Mouse (Mus musculus) ES-CJ7 (cell line): ENCODE results near the gene Smap1.

ENCODE experiments used
- DNase-seq: peaks from one replicate; pipeline ENCODE4 v3.0.0; 2011; ENCODE audit warnings: low read depth, low spot score

The Smap1 gene

DNA sequence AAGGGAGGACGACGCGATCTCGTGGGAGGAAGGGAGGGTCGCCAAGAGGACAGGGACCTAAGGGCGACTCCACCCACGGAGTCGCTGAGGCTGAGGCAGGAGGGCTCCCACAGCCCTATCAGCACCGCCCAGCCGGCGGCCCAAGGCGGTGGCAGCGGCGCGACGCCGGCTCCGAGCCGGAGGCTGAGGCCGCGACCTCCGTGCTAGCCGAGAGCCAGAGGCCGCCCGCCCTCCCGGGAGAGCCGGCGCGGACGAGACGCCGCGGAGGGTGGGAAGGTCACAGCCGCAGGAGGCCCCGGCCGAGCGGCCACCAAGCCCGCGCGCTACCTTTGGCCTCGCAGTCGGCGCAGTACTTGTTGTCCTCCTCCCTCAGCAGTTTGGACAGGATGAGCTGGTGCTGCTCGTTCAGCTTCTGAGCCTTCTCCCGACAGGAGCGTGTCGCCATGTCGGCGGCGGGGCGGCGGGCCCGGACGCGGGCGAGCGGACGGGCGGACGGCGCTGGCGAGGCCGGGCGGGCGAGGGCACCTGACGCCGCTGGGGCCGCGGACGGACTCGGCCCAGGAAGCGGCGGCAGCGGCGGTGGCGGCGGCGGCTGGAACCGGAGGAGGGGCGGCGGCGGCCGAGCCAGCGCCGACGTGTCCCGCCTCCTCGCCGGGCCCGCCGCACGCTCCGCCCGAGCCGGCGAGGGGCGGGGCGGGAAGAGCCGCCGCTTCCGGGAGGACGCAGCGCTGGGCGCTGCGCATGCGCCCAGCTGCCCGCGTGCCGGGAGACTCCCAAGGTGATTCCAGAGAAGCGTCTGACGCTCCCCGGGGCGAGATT is at the start of gene Smap1:
Smap1 (minus strand) TSS at position 607 of the 819 bp plus-strand sequence.
- peak; percentile 90 for DNase-seq

DNA sequence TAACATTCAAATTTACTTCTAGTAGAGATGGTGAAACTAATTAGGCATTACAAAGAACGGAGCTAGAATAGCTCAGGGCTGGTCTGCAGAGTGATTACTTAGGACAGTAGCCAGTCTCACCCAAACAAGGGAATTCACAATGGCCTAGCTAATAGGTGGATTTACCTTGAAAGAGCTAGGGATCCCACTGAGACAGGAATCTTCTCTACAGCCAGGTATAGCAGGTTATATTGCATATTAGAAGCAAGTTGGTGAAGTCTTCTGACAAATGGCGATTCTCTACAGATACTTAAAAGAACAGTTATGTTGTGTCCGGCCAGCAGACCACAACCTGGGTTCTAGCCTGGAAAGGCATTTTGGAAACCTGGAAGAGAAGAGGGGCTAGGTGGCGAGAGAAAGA is 49.0 kb upstream of the Smap1 start:
- DNase-seq = peak; percentile 54

DNA sequence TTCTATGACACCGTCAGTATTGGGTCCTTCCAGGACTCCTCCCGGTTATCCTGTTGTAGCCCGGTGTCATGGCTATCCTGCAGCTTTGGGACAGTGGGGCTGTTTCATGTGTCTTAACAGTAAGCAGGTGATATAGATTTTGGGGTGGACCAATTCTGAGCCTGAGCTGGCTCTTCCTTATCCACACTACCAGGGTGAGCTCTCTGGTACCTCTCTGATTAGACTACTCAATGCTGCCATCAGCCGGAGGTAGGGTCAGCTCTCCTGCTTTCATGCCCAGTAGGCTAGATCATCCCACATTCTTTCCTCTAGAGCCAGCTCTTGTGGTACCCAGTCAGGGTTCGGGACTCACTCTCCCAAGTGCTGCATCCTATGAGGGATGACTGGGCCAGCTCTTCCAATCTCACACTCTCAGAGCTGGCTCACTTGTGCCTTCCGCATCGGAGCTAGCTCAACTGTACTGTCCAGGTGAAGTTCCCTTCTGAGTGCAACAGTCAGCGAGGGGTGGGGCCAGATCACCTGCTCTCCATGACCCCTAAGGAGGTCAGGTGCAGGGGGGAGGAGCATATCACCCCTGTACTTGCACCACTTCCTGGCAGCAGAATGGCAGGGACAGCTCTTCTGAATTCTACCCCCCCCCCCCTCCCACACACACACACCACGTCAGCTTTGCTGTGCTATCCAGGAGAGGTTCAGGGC is 46.1 kb upstream of the Smap1 start:
- peak; percentile 64 for DNase-seq

DNA sequence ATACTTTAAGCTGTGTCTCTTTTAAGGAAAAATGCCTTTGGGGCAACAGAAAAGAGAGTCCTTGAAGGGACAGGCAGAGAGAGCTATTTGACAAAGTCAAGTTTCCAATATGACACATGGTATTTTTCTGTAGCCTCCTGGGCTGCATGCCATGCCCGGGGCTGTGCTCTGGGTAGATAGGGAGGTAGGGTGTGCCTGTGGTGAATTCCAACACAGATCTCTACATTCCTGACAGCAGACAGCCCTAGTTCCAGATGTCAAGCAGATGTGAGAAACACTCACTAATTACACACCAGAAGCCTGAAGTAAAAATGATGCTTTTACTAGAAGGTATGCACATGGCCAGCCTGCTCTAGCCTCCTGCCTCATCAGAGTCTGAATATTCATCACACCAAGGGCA is 44.1 kb upstream of the Smap1 start:
- no peak for DNase-seq

DNA sequence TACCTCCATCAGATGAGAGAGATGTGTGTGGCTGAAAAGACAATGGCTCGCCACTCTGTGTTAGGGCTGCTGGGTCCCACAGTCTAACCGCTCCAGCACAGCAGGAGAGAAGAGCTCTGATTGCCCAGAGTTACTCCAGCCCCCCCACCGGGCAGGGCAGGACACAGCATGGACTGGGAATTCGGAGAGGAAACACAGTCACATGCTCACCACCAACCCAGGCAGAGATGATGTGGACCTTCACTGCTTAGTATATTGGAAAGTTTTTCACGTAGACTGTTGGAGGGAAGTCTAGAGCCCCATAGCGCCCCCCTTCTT is 37.3 kb upstream of the Smap1 start:
- peak; percentile 51 for DNase-seq

DNA sequence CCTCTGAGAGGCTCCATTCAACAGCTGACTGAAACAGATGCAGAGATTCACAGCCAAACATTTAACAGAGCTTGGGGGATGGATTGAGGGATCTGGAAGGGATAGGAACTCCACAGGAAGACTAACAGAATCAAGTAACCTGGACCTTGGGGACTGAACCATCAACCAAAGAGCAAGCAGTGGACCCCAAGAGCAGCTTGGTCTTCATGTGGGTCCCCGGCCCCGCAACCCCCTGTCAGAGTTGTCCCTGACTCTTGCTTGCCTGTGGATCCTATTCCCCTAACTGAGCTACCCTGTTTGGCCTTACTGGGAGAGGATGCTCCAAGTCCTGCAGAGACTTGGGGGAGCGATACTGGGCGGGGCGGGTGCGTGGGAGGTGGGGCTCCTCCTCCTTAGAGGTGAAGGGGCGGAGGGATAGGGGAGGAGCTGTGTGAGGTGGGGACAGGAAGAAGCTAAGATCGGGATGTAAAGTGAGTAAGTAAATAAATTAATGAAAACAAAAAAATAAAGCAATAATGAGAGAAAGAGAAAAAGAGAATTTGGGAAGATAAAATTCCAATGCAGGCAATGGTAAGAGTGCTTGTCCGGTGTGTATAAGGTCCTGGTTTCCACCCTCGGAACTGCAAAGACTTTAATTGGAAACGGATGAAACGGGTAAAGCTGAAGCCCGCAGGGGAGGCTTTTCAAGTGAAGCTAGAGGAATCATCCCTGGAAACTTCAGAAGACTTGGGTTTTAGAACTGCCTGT is 36.7 kb upstream of the Smap1 start:
- peak; percentile 76 for DNase-seq

DNA sequence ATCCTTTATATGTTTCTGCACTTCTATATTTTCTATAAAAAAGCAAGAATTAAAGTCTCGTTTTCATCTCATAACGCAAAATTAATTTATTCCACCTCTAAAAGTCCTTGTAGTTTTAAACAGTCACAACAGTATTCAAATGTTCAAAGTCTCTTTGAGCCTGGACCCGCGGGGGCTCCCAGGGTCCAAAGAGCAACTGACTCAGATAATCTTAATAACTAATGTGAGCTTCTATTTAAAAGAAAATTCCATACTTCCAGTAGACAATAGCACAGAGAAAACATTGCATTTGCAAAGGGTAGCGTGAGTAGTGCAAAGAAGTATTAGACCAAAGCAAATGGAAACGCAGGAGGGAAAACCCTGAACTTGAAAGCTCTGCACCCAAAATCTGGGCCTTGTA is 36.0 kb upstream of the Smap1 start:
- DNase-seq = no peak

DNA sequence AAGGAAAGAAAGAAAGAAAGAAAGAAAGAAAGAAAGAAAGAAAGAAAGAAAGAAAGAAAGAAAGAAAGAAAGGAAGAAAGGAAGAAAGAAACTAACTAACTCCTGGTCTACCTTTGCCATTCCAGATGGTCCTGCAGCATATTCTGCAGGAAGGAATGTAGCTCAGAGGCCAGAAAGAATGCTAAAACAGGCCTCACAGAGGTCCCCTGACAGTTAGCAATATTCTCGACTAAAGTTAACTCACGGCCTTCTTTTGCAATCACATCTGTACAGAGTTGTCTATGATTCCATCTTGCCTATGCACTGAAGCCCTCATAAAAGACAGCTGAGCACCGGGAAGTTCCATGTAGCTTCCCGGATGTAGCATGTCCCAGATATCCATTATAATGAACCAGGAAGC is 33.4 kb upstream of the Smap1 start:
- DNase-seq = no peak

DNA sequence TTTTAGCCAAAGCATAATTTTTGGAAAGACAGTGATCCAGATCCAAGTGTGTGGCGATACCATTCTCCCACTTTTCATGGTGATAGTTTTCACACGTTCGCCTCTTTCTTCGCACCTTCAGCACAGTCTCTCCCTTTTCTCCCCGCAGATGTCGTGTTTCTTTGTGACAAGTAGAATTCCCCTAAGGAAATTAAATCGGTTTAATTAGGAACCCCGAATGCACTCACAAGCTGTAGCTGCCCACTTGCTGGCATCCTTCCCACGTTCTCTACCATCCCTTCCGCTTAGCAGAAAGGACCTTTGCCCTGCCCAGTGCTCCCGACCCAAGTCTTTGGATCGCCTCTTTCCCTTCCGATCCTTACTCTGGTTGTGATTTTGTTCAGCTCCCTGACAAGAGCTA is 31.8 kb upstream of the Smap1 start:
- DNase-seq = no peak

DNA sequence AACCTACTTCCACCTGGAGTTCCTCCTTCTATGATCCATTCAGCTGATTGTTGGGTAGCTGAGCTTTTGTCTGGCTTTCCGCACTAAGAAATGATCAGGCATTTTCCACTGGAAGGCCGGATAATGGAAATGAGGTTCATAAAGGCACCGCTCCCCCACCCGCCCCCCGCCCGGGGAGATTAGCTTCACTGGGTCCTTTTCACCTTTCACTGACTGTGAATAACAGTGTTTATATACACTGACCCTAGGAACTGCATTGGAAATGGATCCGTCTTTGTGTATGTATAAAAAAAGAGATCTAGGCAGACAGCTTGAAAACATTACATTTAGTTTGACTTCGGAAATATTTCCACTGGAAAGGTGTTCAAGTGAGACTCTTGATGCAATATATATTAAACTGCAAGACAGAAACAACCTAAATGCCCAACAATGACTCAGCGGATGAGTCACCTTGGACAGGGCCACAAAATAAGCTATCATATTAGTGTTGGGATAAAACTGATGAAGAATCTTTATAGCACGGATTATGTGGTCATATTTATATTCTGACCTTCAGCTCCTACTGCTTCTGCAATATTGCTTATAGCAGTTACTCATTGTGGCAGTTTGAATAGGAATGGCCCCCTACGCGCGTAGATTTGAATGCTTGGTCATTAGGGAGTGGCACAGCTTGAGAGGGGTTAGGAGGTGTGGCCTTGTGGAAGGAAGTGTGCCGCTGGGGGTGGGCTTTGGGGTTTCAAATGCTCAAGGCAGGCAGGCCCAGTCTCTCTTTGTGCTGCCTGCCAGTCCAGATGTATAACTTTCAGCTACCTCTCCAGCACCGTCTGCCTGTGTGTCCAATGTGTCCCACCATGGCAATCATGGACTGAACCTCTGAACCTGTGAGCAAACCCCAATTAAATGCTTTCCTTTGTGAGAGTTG is 26.9 kb upstream of the Smap1 start:
- peak; percentile 29 for DNase-seq

DNA sequence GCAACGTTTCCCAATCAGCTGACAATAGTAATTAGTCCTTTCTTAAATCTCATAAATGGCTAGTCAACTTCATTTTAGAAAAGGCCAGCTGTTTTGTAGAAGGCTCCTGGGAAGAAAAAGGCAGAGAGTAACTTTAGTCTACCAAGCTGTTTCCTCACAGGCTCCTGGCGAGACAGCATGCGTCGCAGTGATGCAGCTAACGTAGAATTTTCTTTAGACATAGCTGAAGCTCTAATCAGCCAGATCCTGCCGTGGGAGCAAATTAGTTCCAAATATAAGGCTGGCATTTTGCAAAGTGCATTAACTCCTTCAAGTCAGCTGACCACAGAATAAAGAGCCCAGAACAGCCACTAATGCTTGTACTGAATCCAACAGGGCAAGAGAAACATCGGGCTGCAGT is 26.2 kb upstream of the Smap1 start:
- no peak for DNase-seq

DNA sequence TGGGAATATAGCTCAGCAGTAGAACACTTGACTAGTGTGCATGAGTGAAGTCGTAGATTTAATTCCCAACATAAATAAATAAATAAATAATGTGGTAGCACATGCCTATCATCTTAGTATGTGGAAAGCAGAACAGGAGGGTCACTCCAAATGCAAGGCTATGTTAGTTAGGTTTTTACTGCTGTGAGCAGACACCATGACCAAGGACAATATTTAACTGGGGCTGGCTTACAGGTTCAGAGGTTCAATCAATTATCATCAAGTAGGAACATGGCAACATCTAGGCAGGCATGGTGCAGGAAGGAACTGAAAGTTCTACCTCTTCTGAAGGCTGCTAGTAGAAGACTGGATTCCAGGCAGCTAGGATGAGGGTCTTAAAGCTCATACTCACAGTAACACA is 22.0 kb upstream of the Smap1 start:
- no peak for DNase-seq

DNA sequence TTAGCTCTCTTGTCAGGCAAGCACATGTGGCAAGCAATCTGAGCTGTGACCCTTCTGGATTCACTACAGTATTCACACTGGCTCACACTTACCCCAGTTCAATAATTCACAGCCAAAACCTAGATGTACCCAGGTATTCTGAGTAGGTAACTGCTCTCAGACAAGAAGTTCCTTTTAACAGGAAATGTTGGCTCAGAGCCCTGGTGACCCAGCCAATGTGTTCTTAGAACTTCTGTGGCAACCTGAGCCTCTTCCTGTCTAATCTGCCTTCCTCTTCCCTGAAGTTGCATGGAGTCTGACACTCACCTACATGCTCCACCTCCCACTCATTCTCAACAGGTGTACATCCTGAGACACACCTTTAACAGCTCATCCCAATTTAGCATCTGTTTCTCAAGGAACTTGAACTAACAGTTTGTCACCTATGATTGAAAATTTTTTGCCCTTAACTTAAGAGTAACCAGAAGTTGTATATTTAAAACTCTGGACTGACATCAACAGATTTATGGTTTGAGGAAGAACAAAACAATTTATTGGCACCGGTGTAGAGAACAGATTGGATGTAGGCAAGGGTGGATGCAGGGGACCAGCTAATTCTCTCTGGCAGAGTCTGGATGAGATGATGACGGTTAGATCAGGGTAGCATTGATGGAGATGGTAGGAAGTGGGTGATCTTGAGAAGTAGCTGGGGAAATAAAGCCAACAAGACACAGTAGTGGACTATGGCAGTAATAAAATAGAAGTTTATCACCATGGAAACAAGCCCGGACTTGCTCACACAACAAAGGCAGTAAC is 21.2 kb upstream of the Smap1 start:
- no peak for DNase-seq

DNA sequence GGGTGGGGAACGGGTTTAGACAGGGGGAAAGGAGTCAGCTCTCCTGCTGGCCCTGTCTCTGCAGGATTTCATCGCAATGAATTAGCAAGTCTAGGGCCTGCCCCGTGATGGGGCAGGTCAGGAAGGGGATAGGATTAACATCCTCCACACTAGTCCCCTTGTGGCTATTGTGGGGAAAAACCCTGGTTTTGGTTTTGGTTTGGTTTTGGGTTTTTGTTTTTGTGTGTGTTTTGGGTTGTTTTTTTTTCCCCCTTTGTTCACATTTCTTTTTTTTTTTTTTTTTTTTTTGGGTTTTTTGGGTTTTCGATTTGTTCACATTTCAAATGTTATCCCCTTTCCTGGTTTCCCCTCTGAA is 13.3 kb upstream of the Smap1 start:
- peak; percentile 58 for DNase-seq

DNA sequence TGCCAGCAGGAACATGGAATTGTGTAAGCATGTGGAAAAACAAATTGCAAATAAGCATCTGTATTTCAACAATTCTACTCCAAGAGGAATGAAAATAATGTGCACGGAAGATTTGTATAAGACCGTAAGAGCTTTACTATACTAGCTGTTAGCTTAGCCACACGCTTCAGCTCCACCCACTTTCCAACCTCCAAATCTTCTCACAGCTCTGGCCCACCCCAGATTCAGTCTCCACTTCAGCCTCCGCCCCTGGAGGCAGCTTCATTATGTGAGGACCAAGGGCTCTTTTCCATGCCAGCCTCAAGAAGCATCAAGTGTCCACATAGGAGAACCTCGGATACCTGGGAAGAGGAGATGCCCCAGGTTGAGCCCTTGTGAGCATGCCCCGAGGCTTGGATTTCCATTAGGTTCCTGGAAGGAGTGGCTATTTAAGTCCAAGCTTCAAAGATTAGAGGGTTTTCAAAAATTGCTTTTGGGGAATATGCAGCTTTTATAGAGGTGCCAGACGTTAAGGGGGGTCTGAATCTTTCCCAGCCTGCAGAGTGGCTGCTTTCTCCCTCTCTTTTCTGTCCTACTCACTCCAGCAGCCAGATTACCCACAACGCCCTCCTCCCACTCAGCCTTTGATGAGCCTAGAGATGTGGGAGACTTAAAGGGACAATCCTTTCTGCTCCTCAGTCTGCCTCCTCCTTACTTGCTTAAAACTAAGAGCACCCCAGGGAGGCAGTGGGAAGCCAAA is 12.7 kb upstream of the Smap1 start:
- DNase-seq = peak; percentile 24

DNA sequence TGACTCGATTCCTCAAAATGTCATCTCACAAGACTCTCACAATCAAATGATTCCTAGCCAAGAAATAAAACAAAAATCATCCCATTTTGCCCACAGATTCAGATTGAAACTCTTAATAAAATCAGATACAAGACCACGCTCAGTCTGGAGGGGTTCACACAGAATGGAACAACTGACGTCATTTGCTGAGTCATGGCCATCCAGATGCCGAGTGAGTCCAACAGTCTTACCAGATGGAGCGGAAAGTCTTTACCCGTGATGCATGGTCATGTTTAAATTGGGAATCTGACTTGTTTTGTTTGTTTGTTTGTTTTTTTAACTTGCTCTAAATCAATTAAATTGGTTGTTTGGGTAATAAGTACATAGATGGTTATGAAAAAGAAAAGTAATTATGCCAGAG is 7.3 kb upstream of the Smap1 start:
- DNase-seq = no peak

DNA sequence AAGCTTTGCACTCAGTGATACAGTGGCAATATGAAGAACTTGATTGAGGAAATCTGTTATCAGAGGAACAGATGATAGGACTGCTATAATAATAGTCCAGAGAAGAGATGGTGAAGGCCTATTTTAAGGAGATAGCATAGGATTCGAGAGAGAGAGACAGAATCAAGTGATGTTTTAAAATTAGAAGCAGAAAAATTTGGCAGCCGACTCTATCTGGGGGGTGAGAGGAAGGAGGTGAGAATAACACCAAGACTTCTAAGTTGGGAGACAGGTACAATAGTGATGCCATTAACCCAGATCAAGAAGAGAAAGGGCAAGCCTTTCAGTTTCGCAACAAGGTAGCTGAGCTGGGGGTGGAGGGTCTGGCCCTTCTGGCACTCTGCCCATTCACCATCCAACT is 6.3 kb upstream of the Smap1 start:
- DNase-seq = no peak

DNA sequence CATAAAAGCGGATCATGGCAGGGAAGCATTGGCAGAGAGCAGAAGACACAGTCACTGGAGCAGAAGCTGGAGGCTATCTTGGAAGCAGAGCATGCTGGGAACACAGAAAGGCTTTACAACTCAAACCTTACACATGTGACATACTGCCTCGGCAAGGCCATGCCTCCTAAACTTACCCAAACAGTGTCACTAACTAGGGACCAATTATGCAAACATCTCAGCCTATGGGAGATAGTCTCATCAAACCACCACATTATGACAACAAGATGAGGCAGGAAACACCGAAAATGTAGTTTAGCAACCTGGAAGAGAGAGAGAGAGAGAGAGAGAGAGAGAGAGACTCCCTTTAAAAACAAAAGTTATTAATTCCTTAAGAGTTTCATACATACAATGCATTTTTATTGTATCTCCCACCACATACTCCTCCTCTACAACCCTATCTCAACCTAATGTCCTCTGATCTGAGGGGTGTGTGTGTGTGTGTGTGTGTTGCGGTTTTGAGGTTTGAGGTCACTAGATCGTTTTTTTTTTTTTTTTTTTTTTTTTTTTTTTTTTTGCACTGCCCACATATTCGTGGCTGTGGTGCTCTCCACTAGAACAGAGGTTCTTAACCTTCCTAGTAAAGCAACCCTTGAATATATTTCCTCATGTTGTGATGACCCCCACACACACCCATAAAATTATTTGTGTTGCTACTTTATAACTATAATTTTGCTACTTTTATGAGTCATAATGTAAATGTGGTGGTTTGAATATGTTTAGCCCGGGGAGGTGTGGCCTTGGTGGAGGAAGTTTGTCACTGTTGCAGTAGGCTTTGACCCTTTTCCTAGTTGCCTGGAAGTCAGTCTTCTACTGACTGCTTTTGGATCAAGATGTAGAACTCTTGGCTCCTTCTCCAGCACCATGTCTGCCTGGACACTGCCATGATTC is 1.9 kb upstream of the Smap1 start:
- DNase-seq = no peak

DNA sequence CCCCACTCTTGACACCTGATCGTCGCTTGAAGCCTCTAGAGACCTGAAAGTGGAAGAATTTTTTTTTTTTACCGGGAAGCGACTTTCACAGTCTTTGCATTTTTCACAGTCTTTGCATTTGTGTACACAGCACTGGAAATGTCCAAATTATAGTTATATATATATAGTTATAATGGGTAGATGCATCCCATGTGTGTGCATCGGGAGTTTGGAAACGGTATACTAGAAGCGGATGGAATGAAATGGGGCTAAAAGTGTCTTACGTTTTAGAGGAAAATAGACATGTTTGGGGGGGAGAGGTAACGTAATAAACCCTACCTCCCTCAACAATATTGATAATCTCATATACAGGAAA is 390 bp upstream of the Smap1 start:
- DNase-seq = no peak
